In the genomic region with DNA sequence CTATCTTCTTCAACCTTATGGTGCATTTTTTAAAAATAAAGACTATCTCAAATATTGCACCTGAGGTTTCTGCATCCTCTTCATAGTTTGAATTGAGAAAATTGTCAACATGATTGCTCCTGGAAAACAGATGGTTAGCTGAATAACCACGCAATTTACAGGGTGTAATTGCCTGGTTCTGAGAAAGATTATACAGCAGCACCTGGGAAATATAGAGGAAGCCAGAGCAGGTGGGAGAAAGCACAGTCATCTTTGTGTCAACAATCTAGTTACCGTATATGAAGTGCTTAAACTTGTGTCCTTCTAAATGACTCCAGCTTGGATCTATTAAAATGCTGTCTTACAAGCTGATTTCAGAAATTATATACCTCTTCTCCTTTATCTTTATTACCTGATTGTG, we compare ENCODE assay signal across 26 mouse cellular contexts.
DNase-seq lines count a peak whose midpoint lies in the region; ATAC-seq and TF ChIP-seq lines count a peak whose summit lies in the region.
"Had no signal": no experiment of that assay in that cellular context is flagged by ENCODE, and none has a peak within 500 bp of the region (broad histone marks: within the 10 kb centered on the region; RNA-seq: fewer than 3 reads in every experiment).

No protein-coding gene starts in this region.

- no peak overlapping the region for H3K27ac ChIP-seq in forebrain, embryonic 13.5 days
- H3K27ac ChIP-seq in forebrain, embryonic 11.5 days (ENCODE audit: low read depth, low read length): no peak overlapping the region
- no peak overlapping the region for H3K27ac ChIP-seq in midbrain, postnatal 0 days (ENCODE audit: low read depth, low read length)
- no peak overlapping the region for H3K27ac ChIP-seq in midbrain, embryonic 13.5 days
- H3K27ac ChIP-seq in forebrain, postnatal 0 days (ENCODE audit: low read depth, low read length): no peak overlapping the region; the same call in 1 of the 2 replicates
- H3K27ac ChIP-seq: embryonic facial prominence, embryonic 12.5 days; hindbrain, embryonic 13.5 days; liver, embryonic 14.5 days; macrophage had no signal

- H3K9me3 ChIP-seq in forebrain, embryonic 13.5 days (replicated peaks): no peaks in the 10 kb centered on the region
- no peaks in the 10 kb centered on the region for H3K9me3 ChIP-seq in forebrain, embryonic 11.5 days (ENCODE audit: control insufficient read depth, low read length)
- H3K9me3 ChIP-seq in midbrain, postnatal 0 days (ENCODE audit: low read length): no peaks in the 10 kb centered on the region
- no peaks in the 10 kb centered on the region for H3K9me3 ChIP-seq in midbrain, embryonic 13.5 days
- H3K9me3 ChIP-seq in forebrain, postnatal 0 days (ENCODE audit: low read length): no peaks in the 10 kb centered on the region
- H3K9me3 ChIP-seq: embryonic facial prominence, embryonic 12.5 days; hindbrain, embryonic 13.5 days had no signal

- H3K4me2 ChIP-seq in forebrain, embryonic 13.5 days: no peak overlapping the region
- H3K4me2 ChIP-seq in forebrain, embryonic 11.5 days (ENCODE audit: low read depth, low read length, severe bottlenecking): no peak overlapping the region
- no peak overlapping the region for H3K4me2 ChIP-seq in midbrain, postnatal 0 days (ENCODE audit: low read depth, low read length, poor library complexity, severe bottlenecking)
- no peak overlapping the region for H3K4me2 ChIP-seq in midbrain, embryonic 13.5 days (replicated peaks)
- H3K4me2 ChIP-seq in forebrain, postnatal 0 days (ENCODE audit: low read depth): no peak overlapping the region
- H3K4me2 ChIP-seq: embryonic facial prominence, embryonic 12.5 days; heart, embryonic 11.5 days; hindbrain, embryonic 13.5 days had no signal

- H3K4me1 ChIP-seq in forebrain, embryonic 13.5 days: 0 out of 2 replicates have a peak, but pooled peaks cover 5% of the 10 kb centered on the region
- H3K4me1 ChIP-seq in forebrain, embryonic 11.5 days (replicated peaks; ENCODE audit: control insufficient read depth, insufficient read depth, low read length): no peaks in the 10 kb centered on the region
- H3K4me1 ChIP-seq in midbrain, postnatal 0 days (ENCODE audit: insufficient read depth, low read length): no peaks in the 10 kb centered on the region
- H3K4me1 ChIP-seq in midbrain, embryonic 13.5 days (replicated peaks): no peaks in the 10 kb centered on the region
- no peaks in the 10 kb centered on the region for H3K4me1 ChIP-seq in forebrain, postnatal 0 days (ENCODE audit: insufficient read depth)
- H3K4me1 ChIP-seq: embryonic facial prominence, embryonic 12.5 days; hindbrain, embryonic 13.5 days had no signal

- peak; percentile 91 for ATAC-seq in forebrain, embryonic 13.5 days
- ATAC-seq in forebrain, embryonic 11.5 days (replicated peaks; ENCODE audit: low FRiP score): no peak
- no peak for ATAC-seq in midbrain, postnatal 0 days (ENCODE audit: low FRiP score)
- ATAC-seq in midbrain, embryonic 13.5 days: no peak
- ATAC-seq in forebrain, postnatal 0 days: peak; percentile 43; the same call in 1 of the 2 replicates
- no peak for ATAC-seq in erythroid progenitor cell, adult 5-6 weeks (replicated peaks; ENCODE audit: low FRiP score, poor library complexity, severe bottlenecking)
- ATAC-seq: Patski had no signal

- H3K27me3 ChIP-seq in forebrain, embryonic 13.5 days: no peaks in the 10 kb centered on the region
- H3K27me3 ChIP-seq in forebrain, embryonic 11.5 days (ENCODE audit: control insufficient read depth, insufficient read depth, low read length): no peaks in the 10 kb centered on the region
- no peaks in the 10 kb centered on the region for H3K27me3 ChIP-seq in midbrain, postnatal 0 days (ENCODE audit: insufficient read depth, low read length)
- H3K27me3 ChIP-seq in midbrain, embryonic 13.5 days: no peaks in the 10 kb centered on the region
- no peaks in the 10 kb centered on the region for H3K27me3 ChIP-seq in forebrain, postnatal 0 days (ENCODE audit: insufficient read depth, low read length)
- H3K27me3 ChIP-seq: embryonic facial prominence, embryonic 12.5 days; hindbrain, embryonic 13.5 days; Patski had no signal

- no peak for DNase-seq in forebrain, embryonic 11.5 days (ENCODE audit: low spot score)
- DNase-seq in midbrain, postnatal 0 days (ENCODE audit: low spot score): peak; percentile 16
- DNase-seq in forebrain, postnatal 0 days: no peak
- no peak for DNase-seq in thymus, postnatal 4 days
- no peak for DNase-seq in layer of hippocampus, postnatal 14 days (ENCODE audit: low spot score in 2 of 2)
- DNase-seq: adrenal gland, postnatal 25 days; cerebellum, adult 8-10 months; embryo, embryonic 11 days; gastrocnemius, postnatal 36 days; heart, adult 18-20 months; heart, postnatal 36 days; kidney, adult 2 months; kidney, postnatal 36 days; liver; lung, adult 2 months; lung, postnatal 10 days; thymus, postnatal 14 days had no signal

- WGBS in forebrain, embryonic 13.5 days: 47% methylated on average over 2 of the region's 2 CpGs
- 69% methylated on average over 2 of the region's 2 CpGs for WGBS in forebrain, embryonic 11.5 days
- WGBS in midbrain, postnatal 0 days: 76% methylated on average over 2 of the region's 2 CpGs
- WGBS in midbrain, embryonic 13.5 days: 66% methylated on average over 2 of the region's 2 CpGs
- 25% methylated on average over 2 of the region's 2 CpGs for WGBS in forebrain, postnatal 0 days

- TF ChIP-seq CTCF in midbrain, postnatal 0 days (IDR thresholded peaks at IDR 0.05): no peak
- no peak for TF ChIP-seq CTCF in forebrain, postnatal 0 days (IDR thresholded peaks at IDR 0.05; ENCODE audit: low read depth)

- H3K4me3 ChIP-seq in forebrain, embryonic 13.5 days: no peak overlapping the region
- no peak overlapping the region for H3K4me3 ChIP-seq in forebrain, embryonic 11.5 days (ENCODE audit: low read depth, low read length)
- H3K4me3 ChIP-seq in midbrain, postnatal 0 days (ENCODE audit: low read depth, low read length): no peak overlapping the region
- no peak overlapping the region for H3K4me3 ChIP-seq in midbrain, embryonic 13.5 days (replicated peaks)
- no peak overlapping the region for H3K4me3 ChIP-seq in forebrain, postnatal 0 days (ENCODE audit: low read depth, low read length)
- H3K4me3 ChIP-seq: embryonic facial prominence, embryonic 12.5 days; hindbrain, embryonic 13.5 days had no signal

- H3K36me3 ChIP-seq in forebrain, embryonic 13.5 days (ENCODE audit: poor library complexity, severe bottlenecking): no peaks in the 10 kb centered on the region
- H3K36me3 ChIP-seq in forebrain, embryonic 11.5 days (ENCODE audit: control insufficient read depth, insufficient read depth, low read length): no peaks in the 10 kb centered on the region
- H3K36me3 ChIP-seq in midbrain, postnatal 0 days (ENCODE audit: insufficient read depth, low read length): no peaks in the 10 kb centered on the region
- H3K36me3 ChIP-seq in midbrain, embryonic 13.5 days: no peaks in the 10 kb centered on the region
- no peaks in the 10 kb centered on the region for H3K36me3 ChIP-seq in forebrain, postnatal 0 days (ENCODE audit: insufficient read depth)
- H3K36me3 ChIP-seq: embryonic facial prominence, embryonic 12.5 days; hindbrain, embryonic 13.5 days had no signal

- H3K9ac ChIP-seq in forebrain, embryonic 13.5 days: no peak overlapping the region
- no peak overlapping the region for H3K9ac ChIP-seq in forebrain, embryonic 11.5 days (ENCODE audit: low read length)
- no peak overlapping the region for H3K9ac ChIP-seq in midbrain, postnatal 0 days (replicated peaks; ENCODE audit: low read length, poor library complexity, severe bottlenecking)
- no peak overlapping the region for H3K9ac ChIP-seq in midbrain, embryonic 13.5 days (replicated peaks)
- H3K9ac ChIP-seq in forebrain, postnatal 0 days: no peak overlapping the region
- H3K9ac ChIP-seq: embryonic facial prominence, embryonic 12.5 days; hindbrain, embryonic 13.5 days; liver, embryonic 14.5 days had no signal

Comparison
In these comparisons a context has a peak if more than half of its experiments do, and no peak if none do; other contexts are left out.
1. ATAC-seq: peak in forebrain, embryonic 13.5 days (single experiment) and forebrain, postnatal 0 days (single experiment); none in forebrain, embryonic 11.5 days (single experiment), midbrain, postnatal 0 days (single experiment), midbrain, embryonic 13.5 days (single experiment) and erythroid progenitor cell, adult 5-6 weeks (single experiment).